Mouse (Mus musculus): ENCODE results near the gene Dmrt3.

Gene Dmrt3

GRCm38 (mm10) chr19:25622291-25623251, 12.5 kb downstream of the Dmrt3 start:
- DNase-seq: peak; percentile 73

- DNase-seq: peak; percentile 74
Measured at GRCm38 (mm10) chr19:25628490-25628889, 18.4 kb downstream of the Dmrt3 start.

- DNase-seq: peak; percentile 22
Measured at GRCm38 (mm10) chr19:25635119-25635518, 25.0 kb downstream of the Dmrt3 start.

DNA sequence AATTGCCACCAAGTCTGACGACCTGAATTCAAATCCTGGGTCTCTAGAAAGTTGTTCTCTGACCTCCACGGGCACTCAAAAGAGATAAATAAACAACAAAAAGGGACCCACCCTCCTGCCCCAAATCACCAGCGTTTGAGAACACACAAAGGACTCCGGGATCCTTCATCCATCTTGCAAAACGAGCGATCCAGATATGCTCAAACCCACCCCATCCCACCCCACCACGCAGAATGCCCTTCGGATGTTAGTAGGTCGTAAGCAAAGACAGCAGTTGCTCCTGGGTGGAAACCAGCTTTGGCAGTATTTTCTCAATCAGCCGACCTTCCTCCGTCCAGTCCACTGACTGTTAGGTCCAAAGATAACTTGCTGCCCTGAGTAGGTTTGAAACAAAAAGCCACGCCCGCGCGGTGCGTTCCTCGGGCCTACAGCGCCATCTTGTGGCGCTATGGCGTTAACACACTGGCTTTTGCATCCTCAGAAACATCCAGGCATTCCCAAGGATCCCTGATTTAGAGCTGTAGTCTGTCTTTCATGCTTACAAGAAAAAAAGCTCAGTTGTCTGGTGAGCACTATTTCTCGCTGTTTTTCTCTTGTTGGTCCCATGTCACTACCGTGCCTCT, 25.6 kb downstream of the Dmrt3 start:
- DNase-seq: peak; percentile 81

DNA sequence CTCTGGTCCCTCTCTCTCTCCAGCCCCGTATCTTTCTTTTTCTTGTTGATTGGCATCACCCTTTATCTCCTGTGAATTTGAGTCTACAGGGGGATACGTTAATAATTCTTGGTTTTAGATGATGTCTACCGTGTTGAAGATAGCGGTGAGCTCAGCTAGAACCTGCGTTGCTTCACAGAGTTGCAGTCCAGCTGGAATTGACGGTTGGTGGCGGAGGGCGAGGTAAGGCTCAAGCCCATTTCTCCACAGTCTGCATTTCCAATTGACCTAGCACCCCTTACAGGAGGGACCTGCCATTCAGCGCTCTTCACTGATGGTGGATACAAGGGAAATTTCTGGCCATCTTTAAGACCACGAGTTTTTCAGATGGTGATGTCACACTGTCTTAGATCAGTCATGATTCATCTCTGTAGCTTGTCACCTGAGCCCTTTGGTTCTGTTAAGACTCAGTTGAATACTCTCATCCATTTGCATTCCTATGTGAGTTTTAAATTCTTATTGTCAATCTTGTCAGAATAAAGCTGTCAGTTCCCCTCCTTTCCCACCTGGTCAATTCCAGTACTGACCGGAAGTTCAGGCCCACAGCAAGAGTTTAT, 28.8 kb downstream of the Dmrt3 start:
- DNase-seq: no peak

GRCm38 (mm10) chr19:25641786-25642185, 31.7 kb downstream of the Dmrt3 start:
- DNase-seq: no peak

- DNase-seq: no peak
Measured at GRCm38 (mm10) chr19:25647136-25647535, 37.0 kb downstream of the Dmrt3 start.

GRCm38 (mm10) chr19:25648701-25649100, 38.6 kb downstream of the Dmrt3 start:
- no peak for DNase-seq

GRCm38 (mm10) chr19:25650474-25650873, 40.4 kb downstream of the Dmrt3 start:
- no peak for DNase-seq

- DNase-seq: no peak
Measured at GRCm38 (mm10) chr19:25652560-25652959, 42.5 kb downstream of the Dmrt3 start.

GRCm38 (mm10) chr19:25654034-25654749, 44.1 kb downstream of the Dmrt3 start:
- no peak for DNase-seq

DNA sequence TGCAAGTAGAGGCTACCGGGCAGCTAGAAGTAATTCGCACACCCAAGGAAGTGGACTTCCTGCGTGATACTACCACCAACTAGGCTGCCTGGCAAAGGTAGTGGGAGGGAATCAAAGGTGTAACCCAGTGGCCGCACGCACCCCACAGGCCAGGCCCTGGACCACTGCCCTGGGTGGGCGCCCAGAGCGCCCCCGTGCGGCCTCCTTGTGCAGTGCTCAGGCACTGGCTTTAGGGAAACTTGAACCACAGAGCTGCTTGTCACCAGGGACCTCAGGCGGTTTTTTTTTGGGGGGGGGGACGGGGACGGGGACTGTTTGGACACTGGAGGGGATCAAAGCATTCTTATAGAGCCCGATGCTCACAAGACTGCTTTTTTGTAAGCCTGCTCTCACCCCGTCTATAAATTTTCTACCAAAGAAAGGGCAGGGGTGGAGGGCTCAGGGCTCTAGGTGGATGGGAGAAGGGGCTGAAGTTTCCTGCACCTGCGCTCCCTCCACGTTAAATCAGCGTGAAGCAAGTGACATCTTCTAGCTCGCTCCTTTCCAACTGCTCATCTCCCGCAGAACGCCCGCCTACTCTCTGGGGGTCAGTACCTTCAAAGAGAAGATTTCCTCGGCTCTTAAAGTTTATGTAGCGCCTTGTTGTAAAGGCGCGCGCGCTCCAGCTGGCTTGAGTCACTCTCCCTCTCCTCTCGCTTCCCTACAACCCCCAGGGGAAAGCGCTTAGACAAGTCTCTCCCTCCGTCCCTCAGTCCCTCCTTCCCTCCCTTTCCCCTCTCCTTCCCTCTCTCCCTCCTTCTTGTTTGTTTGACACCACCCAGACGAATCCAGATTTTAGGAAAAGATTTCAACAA, 55.6 kb downstream of the Dmrt3 start:
- DNase-seq: no peak

DNA sequence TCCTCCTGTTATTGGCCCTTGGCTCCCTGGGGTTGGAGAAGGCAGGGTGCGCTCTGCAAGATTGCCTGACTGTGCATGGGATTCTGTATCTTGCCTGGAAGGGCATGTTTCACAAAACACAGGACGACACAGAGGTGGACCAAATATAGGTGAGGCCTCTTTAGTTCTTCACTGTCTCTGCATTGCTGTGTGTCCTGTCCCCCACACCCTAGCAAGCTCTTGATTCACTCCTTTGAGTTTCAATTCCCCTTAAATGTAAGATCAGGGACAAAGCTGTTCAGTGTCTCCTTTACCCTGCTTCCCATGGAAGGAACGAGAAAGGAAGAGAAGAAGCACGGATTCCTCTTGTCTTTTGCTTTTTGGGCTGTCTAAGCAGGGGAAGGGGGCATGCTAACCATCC, 57.7 kb downstream of the Dmrt3 start:
- DNase-seq: no peak

DNA sequence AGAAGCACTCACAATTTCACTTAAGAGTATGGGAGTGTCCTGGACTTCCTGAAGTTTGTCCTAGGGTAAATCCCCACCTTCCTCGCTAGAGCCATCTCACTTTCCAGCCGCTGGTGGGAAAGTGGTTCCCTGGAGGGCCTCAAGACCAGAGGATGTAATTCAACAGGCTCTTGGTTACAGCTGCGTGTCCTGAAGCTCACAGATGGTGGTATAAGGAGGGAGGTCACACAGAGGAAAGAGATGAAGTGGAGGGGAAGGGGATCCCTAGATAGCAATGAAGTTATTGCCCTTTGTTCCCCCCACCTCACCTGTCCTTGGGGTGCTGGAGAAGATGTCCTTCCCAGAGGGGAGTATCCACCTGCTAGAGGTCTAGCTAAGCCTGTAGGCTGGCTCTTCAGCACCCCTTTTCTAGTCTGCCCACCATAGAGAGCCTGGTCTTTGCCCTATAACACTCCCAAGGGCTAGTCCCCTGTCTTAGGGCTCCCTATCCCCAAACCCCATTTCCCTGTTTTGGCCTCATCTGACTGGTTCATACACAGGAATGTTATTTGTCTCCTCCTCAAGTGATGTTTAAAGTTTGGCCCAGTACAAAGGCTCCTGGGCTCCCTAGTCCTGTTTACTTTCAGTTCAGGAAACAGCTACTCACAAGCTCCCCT, 59.6 kb downstream of the Dmrt3 start:
- DNase-seq: no peak

DNA sequence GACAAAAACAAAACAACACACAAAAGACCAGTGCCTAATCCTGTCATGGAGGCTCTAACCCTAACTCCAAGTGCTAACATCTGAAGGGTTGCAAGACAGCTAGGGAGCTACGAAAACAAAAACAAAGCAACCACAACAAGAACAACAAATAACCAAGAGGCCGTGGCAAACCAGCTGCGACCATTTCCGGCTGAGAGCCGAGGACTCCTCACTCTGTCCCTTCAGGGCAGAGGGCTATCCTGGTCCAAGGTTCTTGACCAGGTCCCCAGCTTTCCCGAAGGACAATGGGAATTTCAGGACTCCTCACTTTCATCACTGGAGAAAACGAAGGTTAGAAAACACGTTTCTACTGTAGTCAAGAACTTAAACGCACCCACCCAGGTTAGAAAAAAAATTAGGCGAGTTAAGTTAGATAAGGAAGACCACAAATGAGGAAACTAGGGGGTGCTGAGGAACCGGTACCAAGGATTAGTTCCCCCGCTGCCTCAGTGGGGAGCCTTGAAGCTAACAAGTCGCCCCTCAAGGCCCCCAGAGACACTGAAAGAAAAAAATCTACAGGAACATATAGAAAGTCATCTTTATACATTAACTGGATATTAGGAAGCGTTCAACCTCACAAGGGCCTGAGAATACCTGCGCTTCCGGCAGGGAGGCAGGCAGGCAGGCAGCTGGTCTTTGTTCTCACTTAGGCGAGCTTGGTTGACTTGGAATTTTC, 60.6 kb downstream of the Dmrt3 start:
- no peak for DNase-seq

DNA sequence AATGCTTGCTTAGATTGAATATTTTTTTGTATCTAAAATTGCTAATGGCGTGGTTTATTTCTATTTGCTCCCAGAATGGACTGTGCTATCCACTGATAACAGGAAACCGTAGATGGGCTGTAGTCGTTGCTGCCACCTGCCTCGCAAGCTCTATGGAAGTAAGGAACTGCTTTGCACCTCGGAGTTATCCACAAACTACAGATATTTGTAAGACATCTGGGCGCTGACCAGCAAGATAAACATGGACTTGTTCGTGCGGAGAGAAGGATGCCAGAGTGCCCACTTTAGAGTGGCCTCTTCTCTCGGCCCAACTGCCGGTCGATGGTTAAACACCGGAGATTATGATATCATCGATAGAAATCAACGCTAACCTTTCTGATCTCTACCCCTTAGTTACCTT, 61.6 kb downstream of the Dmrt3 start:
- no peak for DNase-seq

- peak; percentile 51 for DNase-seq
Measured at GRCm38 (mm10) chr19:25672101-25672950, 62.2 kb downstream of the Dmrt3 start, which contains the start of gene Dmrt2. TSS of gene Dmrt2 (plus strand) at chr19:25672411.
